Mouse (Mus musculus): ENCODE measurements around the gene Aar2.

The Aar2 gene

DNA sequence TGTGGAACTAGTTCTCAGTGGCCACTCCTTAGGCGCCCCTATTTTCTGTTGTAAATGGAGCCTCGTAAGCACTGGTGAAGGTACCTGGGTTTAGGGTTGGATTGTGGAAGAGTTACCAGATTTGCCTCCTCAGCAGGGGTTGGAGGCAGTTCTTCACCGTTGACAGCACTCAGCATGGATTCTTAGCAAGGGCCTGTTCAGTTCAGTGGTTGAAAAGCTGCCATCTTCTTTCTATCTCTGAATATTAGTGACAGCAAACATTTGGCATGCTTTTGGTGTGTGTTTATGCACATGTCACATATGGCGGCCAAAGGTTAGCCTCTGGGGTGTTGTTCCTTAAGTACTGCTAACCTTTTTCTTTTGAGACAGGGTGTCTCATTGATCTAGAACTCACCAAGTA is 5.0 kb downstream of the Aar2 start:
- in situ Hi-C loops (cut with MboI; ENCODE audit: low pct_unique_long_range_greater_than_20kb in 1 of 2, low sequenced_read_pairs in 2 of 2, unreplicated experiment in 1 of 2) = no loop called here

DNA sequence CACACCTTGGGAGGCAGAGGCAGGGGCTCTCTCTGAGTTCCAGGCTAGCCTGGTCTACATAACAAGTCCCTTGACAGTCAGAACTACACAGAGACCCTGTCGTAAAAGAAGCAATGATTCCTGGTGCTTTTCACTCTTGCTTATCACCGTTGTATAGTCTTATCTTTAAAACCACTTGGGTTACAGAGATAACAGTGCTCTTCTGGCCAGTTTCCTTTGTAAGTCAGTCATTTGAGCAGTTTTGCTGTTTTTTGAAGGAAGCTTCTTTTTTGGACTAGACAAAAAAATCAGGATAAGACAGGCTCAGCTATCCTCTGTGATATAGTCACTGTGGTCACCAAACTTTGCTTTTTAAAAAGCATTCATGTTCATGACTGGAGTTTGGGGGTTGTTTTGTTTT is 14.4 kb downstream of the Aar2 start:
- in situ Hi-C loops (cut with MboI; ENCODE audit: low pct_unique_long_range_greater_than_20kb in 1 of 2, low sequenced_read_pairs in 2 of 2, unreplicated experiment in 1 of 2) = no loop called here

DNA sequence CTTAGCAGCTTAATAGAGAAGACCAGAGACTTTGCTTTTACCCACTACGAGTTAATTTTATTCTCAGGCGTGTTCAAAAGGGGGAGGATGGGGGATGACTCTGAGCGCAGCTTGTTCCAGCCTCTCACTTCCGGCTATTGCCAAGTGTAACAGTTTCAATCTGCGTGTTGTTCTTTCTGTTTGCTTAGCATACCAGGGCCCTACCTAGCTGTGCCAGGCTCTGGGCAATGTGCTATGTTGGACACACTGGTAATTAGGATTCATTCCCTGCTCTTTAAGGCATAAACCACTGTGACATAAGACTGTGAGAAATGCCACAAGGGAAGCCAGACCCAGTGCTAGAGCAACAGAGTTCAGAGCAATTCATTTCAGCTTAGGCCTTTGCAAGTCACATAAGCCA is 16.2 kb downstream of the Aar2 start:
- in situ Hi-C loops (cut with MboI; ENCODE audit: low pct_unique_long_range_greater_than_20kb in 1 of 2, low sequenced_read_pairs in 2 of 2, unreplicated experiment in 1 of 2) = no loop called here

DNA sequence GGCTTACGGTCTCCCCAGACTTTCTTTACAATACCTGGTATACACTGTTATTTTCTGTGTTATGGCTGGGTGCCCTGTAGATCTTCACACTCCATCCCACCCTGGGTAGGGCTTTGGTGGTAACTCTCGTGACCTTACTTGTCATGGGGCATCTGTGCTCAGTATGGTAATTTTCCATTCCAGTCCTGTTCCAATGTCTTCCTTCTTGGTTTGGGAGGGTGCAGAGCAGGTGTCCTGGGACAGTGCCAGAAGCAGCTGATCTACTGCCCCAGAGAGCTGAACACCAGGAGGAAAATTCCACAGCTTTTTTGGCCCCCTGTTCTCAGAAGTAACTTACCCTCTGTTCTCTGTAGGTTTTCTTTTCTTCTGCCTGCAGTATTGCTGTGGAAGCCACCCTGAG is 19.1 kb downstream of the Aar2 start:
- in situ Hi-C loops (cut with MboI; ENCODE audit: low pct_unique_long_range_greater_than_20kb in 1 of 2, low sequenced_read_pairs in 2 of 2, unreplicated experiment in 1 of 2) = no loop called here

DNA sequence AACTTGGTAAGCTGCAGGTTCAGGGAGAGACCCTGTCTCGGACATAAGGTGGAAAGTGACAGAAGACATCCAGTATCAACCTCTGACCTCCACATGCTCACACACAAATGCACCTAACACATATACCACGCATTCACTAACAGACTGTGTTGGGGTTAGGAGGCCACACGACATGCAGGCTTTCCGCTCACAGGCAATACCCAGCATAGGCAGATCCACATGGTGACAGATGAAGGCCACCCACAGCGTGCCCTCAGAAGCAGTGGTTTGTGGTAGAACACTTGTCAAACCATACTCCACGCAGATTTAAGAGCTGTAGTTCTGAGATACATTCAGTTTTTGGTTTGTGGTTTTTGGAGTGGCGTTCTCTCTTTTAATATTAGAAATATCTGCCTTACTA is 21.3 kb downstream of the Aar2 start:
- in situ Hi-C loops (cut with MboI; ENCODE audit: low pct_unique_long_range_greater_than_20kb in 1 of 2, low sequenced_read_pairs in 2 of 2, unreplicated experiment in 1 of 2) = no loop called here

DNA sequence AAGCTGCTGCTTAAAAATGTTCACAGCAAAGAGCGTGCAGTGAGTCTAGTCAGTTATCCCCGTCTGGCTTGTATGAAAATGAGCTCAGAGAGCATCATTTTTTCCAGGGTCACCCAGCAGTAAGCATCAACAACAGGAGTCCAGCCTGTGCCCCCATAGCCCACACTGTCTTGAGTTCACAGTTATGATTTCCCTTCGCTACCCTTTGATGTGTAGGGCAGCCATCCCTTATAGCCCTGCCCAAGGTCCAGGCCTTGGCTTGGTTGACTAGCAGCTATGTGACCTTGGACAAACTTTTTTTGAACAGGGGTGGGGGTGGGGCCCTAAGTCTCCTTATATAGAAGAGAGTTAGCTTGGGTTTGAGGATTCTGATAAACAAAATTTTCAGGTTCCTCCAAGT is 21.9 kb downstream of the Aar2 start:
- in situ Hi-C loops (cut with MboI; ENCODE audit: low pct_unique_long_range_greater_than_20kb in 1 of 2, low sequenced_read_pairs in 2 of 2, unreplicated experiment in 1 of 2) = no loop called here

DNA sequence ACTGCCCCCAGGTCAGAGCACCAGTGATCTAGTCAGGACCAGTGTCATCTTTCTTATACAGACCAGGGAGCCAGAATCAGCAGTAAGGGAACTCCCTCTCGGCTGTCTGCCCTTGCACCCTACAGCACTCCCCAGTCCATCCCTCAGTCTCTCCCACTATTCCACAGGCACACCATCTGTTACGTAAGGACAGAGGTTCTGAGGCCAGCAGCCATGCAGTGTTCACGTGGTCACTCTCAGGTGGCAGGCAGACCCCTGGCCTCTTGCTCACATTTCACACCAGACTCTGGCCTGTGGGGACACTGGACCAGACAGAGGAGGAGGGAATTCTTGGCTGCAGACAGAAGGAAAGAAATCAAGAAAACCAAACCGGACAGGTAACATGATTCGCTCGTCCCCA is 24.1 kb downstream of the Aar2 start:
- in situ Hi-C loops (cut with MboI; ENCODE audit: low pct_unique_long_range_greater_than_20kb in 1 of 2, low sequenced_read_pairs in 2 of 2, unreplicated experiment in 1 of 2) = no loop called here

DNA sequence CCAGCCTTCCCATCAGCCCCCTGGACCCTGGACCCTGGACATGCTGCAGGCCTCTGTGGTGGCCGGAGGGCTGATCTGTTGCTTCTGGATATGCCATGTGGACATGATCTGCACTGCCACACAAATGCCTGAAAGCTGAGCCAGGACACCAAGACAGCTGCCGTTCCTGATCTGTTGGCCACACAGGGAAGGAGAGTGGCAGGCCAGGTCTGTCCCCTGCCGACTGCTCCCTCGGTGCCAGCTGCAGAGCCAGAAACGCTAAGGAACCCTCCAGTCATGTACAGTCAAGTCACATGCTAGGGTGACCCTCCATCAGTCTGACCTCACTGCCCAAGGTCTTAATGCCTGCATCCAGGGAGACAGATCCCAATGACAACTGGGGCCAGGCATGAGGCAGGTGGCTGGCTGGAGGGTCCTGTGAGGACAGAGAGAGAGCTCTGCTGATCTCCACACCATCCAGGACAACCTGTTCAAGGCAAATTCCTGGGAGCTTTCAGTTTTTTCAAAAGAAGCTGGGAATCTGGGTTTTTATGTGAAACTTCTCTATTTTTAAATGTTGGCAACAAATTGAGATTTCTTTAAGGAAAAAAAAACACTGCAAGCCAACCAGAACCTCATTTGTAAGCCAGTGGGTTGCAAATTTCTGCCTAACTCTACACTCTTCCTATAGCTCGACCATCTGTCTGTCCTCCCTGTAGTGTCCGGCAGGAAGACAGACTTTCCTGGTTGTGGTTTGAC is 29.6 kb downstream of the Aar2 start:
- in situ Hi-C loops (cut with MboI; ENCODE audit: low pct_unique_long_range_greater_than_20kb in 1 of 2, low sequenced_read_pairs in 2 of 2, unreplicated experiment in 1 of 2) = no loop called here

DNA sequence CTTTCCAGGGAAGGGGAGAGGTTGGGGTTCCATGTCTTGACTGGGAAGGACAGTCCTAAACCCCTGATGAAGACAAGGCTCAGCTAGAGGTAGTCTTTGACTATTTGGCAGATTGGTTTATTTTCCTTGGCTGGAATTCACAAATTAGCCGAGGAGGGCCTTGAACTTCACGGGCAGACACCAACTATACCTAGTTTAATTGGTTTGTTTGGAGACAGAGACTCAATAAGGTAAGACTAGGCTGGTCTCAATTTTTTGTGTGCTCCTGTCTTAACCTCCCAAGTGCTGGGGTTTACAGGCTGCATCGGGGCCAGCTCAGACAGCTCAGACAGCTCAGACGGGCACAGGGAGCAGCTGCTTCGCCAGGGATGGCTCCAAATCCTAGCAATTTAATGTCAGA is 33.1 kb downstream of the Aar2 start:
- in situ Hi-C loops (cut with MboI; ENCODE audit: low pct_unique_long_range_greater_than_20kb in 1 of 2, low sequenced_read_pairs in 2 of 2, unreplicated experiment in 1 of 2) = no loop called here

DNA sequence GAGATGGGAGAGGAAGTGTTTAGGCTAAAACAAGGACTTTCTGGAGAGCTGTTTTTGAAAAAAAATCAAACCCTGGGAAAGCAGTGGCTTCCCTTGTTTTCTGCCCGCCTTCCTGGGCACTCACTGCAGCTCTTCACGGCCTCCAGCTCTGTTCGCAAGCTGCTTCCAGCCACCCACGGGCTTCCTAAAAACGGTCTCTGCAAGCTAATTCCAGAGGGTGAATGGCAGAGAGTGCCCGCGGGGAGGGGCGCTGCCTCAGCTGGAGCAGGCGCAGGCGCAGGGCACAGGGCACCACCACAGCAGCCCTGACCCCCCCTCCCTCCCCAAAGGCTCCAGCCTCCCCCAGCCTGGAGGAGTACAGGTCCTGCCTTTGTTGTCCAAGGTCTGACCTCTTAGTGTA is 33.9 kb downstream of the Aar2 start:
- in situ Hi-C loops (cut with MboI; ENCODE audit: low pct_unique_long_range_greater_than_20kb in 1 of 2, low sequenced_read_pairs in 2 of 2, unreplicated experiment in 1 of 2) = no loop called here

DNA sequence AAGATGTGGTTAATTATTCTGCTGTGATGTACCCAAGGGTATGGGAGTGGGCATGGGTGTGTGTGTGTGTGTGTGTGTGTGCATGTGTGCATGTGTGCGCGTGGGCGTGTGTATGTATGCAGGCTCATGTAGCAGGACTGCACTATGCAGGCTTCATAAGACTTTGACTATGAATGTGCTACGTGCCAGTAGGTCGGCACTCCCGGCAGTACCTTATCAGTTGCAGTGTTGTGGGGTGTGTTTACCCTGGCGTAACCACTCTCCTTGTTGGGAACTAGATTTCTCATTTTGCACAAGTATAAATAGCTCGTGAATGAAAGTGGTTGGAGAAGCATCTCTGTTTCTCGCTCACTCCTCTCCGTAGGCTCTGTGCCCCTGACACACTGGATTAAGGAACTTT is 35.5 kb downstream of the Aar2 start:
- in situ Hi-C loops (cut with MboI; ENCODE audit: low pct_unique_long_range_greater_than_20kb in 1 of 2, low sequenced_read_pairs in 2 of 2, unreplicated experiment in 1 of 2) = no loop called here

DNA sequence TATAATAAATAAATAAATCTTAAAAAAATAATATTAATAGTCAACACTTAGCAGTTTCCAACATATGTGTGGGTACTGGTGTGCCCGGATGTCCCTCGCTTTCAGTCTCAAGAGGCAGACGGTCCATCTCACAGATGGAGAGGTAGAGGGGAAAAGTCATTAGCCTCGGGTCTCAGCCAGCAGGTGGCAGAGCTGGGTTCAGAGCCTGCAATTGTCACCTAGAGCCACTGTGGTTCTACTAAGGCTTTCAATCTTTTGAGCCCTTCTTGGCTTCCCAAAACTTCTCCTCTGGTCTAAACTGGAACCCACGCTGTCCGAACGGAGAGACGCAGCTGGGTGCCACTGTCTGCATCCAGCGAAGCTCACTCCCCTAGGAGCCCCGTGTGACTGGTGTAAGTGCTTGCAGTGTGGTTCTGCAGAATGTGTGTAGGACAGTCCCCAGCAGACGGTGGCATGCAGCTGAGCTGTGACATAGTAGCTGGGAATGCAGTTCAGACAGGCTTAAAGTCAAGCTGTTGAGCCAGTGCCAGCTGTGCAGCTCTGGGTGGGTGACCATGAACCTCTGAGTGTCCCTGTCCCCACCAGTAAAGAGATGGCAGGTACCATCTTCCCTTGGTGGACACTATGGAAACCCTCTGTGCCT is 36.9 kb downstream of the Aar2 start:
- in situ Hi-C loops (cut with MboI; ENCODE audit: low pct_unique_long_range_greater_than_20kb in 1 of 2, low sequenced_read_pairs in 2 of 2, unreplicated experiment in 1 of 2) = no loop called here

DNA sequence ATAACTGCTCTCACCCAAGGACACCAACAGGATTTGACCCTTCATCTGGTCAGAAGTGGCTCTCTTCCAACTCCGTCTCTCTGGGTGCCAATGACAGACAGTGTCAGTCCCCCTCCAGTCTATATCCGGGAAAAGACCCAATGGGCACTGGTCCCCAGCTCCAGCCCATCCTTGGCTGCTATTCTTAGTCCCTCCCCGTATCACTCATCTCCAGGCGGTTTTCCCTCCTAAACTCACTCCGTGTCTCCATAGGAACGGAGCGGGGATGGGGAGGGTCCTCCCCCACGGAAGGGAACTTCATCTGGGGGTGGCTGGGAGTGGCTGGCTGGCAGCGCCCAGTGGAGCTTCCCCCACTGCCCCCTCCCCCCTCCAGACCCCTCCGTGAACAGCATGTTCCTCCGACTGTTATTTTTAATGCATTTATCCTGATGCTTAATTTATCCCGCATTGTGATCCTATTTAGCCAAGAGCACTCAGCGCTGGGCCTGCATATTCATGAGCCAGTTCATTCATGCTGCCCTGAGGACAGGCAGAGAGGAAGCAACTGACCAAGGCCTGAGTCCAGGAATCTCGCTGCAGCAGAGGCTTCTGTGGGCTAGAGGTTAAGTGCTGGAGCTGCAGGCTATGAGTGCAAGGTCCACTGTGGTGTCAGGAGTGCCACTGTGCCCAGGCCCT is 37.5 kb downstream of the Aar2 start:
- in situ Hi-C loops (cut with MboI; ENCODE audit: low pct_unique_long_range_greater_than_20kb in 1 of 2, low sequenced_read_pairs in 2 of 2, unreplicated experiment in 1 of 2) = no loop called here

DNA sequence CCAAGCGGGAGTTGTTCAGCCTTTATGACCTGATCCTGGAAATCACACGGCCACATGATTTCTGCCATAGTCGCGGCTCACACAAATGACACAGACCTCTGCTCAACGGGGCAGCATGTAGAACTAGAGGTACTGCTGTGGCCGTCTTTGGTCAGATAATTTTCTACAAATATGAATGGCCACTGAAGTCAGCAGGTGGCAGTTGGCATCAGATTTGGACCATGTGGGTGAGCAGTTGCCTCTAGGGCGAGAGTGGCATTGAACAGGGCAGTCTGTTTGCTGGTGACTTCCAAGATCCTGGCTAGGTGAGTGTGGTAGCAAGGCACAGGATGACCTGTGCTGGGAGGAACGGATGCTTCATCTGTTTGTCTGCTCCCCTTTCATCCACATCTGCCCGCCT is 42.1 kb downstream of the Aar2 start:
- in situ Hi-C loops (cut with MboI; ENCODE audit: low pct_unique_long_range_greater_than_20kb in 1 of 2, low sequenced_read_pairs in 2 of 2, unreplicated experiment in 1 of 2) = no loop called here

DNA sequence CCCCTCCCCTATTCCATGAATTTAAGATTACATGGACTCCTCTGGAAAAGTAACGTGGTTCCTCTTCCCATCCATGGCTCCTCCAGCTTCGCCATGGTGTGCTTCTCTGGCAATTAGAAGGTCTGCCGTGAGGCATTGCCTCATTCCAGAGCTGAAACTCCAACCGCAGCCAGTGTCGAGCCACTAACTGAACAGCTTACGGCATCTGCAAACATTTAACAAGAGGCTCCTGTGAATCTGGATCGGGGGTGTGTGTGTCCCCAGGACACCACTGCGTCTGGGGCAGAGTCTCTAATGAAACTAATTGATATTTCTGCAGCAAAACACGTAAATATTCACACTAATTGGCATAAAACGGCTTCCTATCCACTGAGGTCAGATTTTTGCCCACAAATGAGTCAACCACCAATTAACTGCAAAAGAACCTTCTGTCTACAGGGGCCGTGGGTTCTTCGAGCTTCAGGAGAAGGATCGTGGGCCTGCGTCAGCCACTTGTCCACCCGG is 47.7 kb downstream of the Aar2 start:
- in situ Hi-C loops (cut with MboI; ENCODE audit: low pct_unique_long_range_greater_than_20kb in 1 of 2, low sequenced_read_pairs in 2 of 2, unreplicated experiment in 1 of 2) = no loop called here

DNA sequence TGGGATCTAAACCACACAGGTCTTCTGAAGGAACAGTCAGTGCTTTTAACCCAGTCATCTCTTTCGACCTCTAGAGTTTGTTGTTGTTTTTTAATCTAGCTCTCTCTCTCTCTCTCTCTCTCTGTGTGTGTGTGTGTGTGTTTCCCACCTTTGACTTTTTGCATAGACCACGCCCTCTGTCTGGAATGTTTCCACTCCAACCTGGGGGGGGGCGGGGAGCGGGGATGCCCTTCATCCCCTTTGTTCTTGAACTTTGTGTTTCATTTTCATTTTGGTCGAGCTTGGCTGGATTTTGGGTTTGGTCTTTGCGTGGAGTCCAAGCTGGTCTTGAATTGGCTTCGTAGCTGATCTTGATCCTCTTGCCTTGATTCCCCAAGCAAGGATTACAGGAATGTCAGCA is 55.2 kb downstream of the Aar2 start:
- in situ Hi-C loops (cut with MboI; ENCODE audit: low pct_unique_long_range_greater_than_20kb in 1 of 2, low sequenced_read_pairs in 2 of 2, unreplicated experiment in 1 of 2) = no loop called here

DNA sequence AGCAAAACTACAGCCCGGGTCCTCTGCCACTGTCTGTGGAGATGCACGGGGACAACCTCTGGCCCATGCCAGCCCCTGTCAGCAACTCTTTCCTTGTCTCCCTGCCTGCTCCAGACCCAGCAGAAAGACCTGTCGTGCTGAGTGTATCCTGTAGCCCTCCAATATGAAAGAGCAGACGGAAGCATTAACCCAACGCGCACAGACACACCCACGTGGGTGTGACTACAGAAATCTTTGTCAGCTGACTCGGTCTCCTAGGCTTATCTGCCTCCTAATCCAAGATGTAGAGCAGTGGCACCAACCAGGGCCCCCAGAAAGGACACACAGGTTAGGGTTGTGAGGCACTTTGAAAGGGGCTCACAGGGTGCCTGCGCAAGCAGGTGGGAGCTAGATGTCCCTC is 56.3 kb downstream of the Aar2 start:
- in situ Hi-C loops (cut with MboI; ENCODE audit: low pct_unique_long_range_greater_than_20kb in 1 of 2, low sequenced_read_pairs in 2 of 2, unreplicated experiment in 1 of 2) = no loop called here

DNA sequence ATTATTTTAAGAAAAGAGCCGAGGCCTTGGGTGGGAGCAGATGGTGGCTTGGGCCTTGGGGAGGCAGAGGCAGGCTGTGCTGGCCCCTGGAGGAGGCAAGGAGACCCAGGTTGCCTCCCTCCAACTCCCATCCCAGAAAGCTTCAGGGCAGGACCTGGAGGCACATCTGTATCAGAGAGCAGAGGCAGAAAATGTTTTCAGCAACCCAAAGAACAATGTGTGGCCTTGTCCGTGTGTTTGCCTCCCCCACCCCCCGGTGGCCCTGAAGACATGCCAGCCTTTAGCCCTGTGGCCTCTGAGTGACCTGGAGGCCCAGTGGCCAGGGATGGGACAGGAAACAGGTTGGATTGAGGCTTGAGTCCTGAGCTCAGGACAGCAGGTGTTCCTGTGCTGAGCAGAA is 57.8 kb downstream of the Aar2 start:
- in situ Hi-C loops (cut with MboI; ENCODE audit: low pct_unique_long_range_greater_than_20kb in 1 of 2, low sequenced_read_pairs in 2 of 2, unreplicated experiment in 1 of 2) = no loop called here

DNA sequence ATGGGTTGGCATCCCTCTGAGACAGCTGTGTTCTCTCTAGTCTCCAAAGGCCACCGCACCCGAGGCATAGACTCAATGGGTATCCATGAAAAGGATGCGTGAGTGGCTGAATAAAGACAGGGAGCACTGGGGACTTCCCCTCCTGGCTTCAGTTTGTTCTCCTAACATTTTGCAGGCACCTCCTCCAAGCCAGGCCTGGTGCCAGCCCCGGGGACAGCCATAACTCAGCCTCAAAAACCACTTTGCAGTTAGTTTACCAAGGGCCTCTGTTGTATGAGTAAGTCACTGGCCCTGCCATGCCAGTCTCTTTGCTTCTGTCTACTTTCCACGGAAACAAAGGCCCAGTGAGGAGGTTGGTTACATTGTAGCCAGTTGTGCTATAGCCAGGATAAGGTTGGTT is 58.6 kb downstream of the Aar2 start:
- in situ Hi-C loops (cut with MboI; ENCODE audit: low pct_unique_long_range_greater_than_20kb in 1 of 2, low sequenced_read_pairs in 2 of 2, unreplicated experiment in 1 of 2) = no loop called here

DNA sequence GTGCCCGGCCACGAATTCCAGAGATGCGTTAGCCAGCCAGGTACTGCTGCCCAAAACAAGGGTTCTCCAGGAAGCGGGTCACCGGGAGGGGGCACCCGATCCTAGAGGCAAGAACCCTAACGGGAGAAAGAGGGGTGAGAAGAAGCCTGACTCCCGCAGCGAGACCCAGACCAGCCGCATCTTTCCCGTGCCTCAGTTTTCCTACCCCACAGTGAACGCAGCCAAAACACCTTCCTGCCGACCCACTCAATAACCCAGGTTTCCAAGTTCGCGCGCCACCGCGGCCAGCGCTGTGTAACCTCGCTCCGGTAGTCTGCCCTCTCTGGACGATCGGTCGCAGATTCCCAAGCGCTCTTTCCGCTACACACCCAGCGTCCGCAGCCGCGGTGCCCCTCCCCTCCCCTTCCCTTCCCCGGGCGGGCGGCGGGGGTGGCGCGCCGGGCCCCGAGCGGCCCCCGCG is 65.7 kb downstream of the Aar2 start:
- in situ Hi-C loops (cut with MboI; ENCODE audit: low pct_unique_long_range_greater_than_20kb in 1 of 2, low sequenced_read_pairs in 2 of 2, unreplicated experiment in 1 of 2) = no loop called here
